Mouse (Mus musculus): ENCODE measurements at regions not wholly inside any gene's neighbourhood (a gene's known extent, or its start where the extent isn't known, plus 50 kb on each side); places are given as distances from the start of the nearest gene placed in this dataset.

DNA sequence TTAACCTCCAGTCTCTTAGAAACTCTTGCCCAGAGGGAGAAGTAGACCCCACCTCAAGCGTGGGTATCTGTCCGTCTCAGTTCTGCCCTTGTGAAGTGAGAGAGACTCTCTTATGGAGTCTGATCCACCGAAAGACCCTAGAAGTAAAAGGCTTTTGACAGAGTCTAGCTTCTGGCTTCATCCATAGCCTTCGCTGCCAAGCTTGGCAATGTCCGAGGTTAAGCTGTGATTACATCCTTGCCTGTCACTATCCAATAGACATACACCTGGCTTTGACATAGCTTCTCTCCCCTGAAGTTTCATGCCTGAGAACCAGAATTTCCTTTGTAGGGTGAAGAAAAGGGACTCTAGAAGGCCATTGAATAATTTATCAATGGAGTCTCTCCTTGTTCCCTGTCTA, 230.9 kb downstream of the Wnt5a start:
- TF ChIP-seq EP300 (IDR thresholded peaks at IDR 0.05; ENCODE audit: low read depth) (no peak), CTCF (IDR thresholded peaks at IDR 0.05; ENCODE audit: low read depth) (no peak)
